In genomic region chr17:48118570-48118969, GRCm38 (mm10) we compare ENCODE assay signal across 28 mouse cellular contexts. TPM values are rescaled to one million over a fixed set of nuclear protein-coding genes. Genes with fewer than 3 reads are reported as not detected.
DNase-seq lines count a peak whose midpoint lies in the region; ATAC-seq and TF ChIP-seq lines count a peak whose summit lies in the region.
"Had no signal": no experiment of that assay in that cellular context is flagged by ENCODE, and none has a peak within 500 bp of the region (broad histone marks: within the 10 kb centered on the region; RNA-seq: fewer than 3 reads in every experiment).

No protein-coding gene starts in this region.

- no peak overlapping the region for H3K27ac ChIP-seq in midbrain, embryonic 11.5 days (ENCODE audit: low read depth, low read length)
- no peak overlapping the region for H3K27ac ChIP-seq in midbrain, postnatal 0 days (ENCODE audit: low read depth, low read length)
- H3K27ac ChIP-seq in MEL (ENCODE audit: control insufficient read depth, low read depth, low read length) = no peak overlapping the region
- H3K27ac ChIP-seq: forebrain, embryonic 10.5 days; gastrocnemius, adult 2 months; hindbrain, embryonic 13.5 days; liver, embryonic 14.5 days; macrophage; midbrain, embryonic 12.5 days; neural tube, embryonic 12.5 days had no signal

- H3K27me3 ChIP-seq in midbrain, embryonic 11.5 days (ENCODE audit: control insufficient read depth, insufficient read depth, low read length) = no peaks in the 10 kb centered on the region
- H3K27me3 ChIP-seq in midbrain, postnatal 0 days (ENCODE audit: insufficient read depth, low read length) = no peaks in the 10 kb centered on the region
- H3K27me3 ChIP-seq in MEL (ENCODE audit: control insufficient read depth in 1 of 2, insufficient read depth in 2 of 2, low read length in 2 of 2) = no peaks in the 10 kb centered on the region
- no peaks in the 10 kb centered on the region for H3K27me3 ChIP-seq in splenic B cell, adult 2 months (ENCODE audit: control insufficient read depth, insufficient read depth, low read length, poor library complexity, severe bottlenecking)
- H3K27me3 ChIP-seq: heart, embryonic 12.5 days; hindbrain, embryonic 13.5 days; midbrain, embryonic 12.5 days; neural tube, embryonic 12.5 days had no signal

- H3K36me3 ChIP-seq in midbrain, embryonic 11.5 days (ENCODE audit: control insufficient read depth, insufficient read depth, low read length) = no peaks in the 10 kb centered on the region
- no peaks in the 10 kb centered on the region for H3K36me3 ChIP-seq in midbrain, postnatal 0 days (ENCODE audit: insufficient read depth, low read length)
- H3K36me3 ChIP-seq in MEL (ENCODE audit: control insufficient read depth in 1 of 2, insufficient read depth in 2 of 2, low read length in 2 of 2) = no peaks in the 10 kb centered on the region
- H3K36me3 ChIP-seq in splenic B cell, adult 2 months (ENCODE audit: control insufficient read depth, insufficient read depth, low read length, poor library complexity, severe bottlenecking) = no peaks in the 10 kb centered on the region
- H3K36me3 ChIP-seq: forebrain, embryonic 10.5 days; heart, embryonic 12.5 days; hindbrain, embryonic 13.5 days; midbrain, embryonic 12.5 days; neural tube, embryonic 12.5 days had no signal

- H3K9ac ChIP-seq in midbrain, embryonic 11.5 days (ENCODE audit: low read length) = no peak overlapping the region
- H3K9ac ChIP-seq in midbrain, postnatal 0 days (replicated peaks; ENCODE audit: low read length, poor library complexity, severe bottlenecking) = no peak overlapping the region
- H3K9ac ChIP-seq in MEL (ENCODE audit: control insufficient read depth, low read depth, low read length, poor library complexity, severe bottlenecking) = no peak overlapping the region
- H3K9ac ChIP-seq: heart, embryonic 12.5 days; hindbrain, embryonic 13.5 days; liver, embryonic 14.5 days; midbrain, embryonic 12.5 days; neural tube, embryonic 12.5 days had no signal

- no peaks in the 10 kb centered on the region for H3K79me2 ChIP-seq in MEL (ENCODE audit: control insufficient read depth, insufficient read depth, low read length, poor library complexity)

- 60% methylated on average over 1 of the region's 1 CpGs for WGBS in midbrain, embryonic 11.5 days
- WGBS in midbrain, postnatal 0 days = 71% methylated on average over 1 of the region's 1 CpGs

- peak; percentile 44 for DNase-seq in midbrain, embryonic 11.5 days (ENCODE audit: low spot score, missing footprints)
- DNase-seq in midbrain, postnatal 0 days (ENCODE audit: low spot score) = no peak
- DNase-seq in MEL (ENCODE audit: low read depth, low spot score) = peak; percentile 53
- DNase-seq in splenic B cell, adult 2 months (ENCODE audit: low read depth, low spot score) = peak; percentile 78
- no peak for DNase-seq in heart, postnatal 4 days
- DNase-seq: adrenal gland, postnatal 25 days; cerebellum, adult 11-12 months; cerebellum, postnatal 10 days; gastrocnemius, adult 2 months; heart, postnatal 10 days; kidney, adult 11 months; kidney, postnatal 4 days; retina, postnatal 1 day had no signal

- H3K4me2 ChIP-seq in midbrain, embryonic 11.5 days = no peak overlapping the region
- H3K4me2 ChIP-seq in midbrain, postnatal 0 days (ENCODE audit: low read depth, low read length, poor library complexity, severe bottlenecking) = no peak overlapping the region
- H3K4me2 ChIP-seq: heart, embryonic 12.5 days; hindbrain, embryonic 13.5 days; midbrain, embryonic 12.5 days; neural tube, embryonic 12.5 days had no signal

- no peak overlapping the region for H3K4me3 ChIP-seq in midbrain, embryonic 11.5 days (ENCODE audit: low read depth, low read length)
- no peak overlapping the region for H3K4me3 ChIP-seq in midbrain, postnatal 0 days (ENCODE audit: low read depth, low read length)
- no peak overlapping the region for H3K4me3 ChIP-seq in MEL (ENCODE audit: control insufficient read depth in 1 of 2, insufficient read depth in 1 of 2, low read depth in 2 of 2, low read length in 2 of 2)
- H3K4me3 ChIP-seq: forebrain, embryonic 10.5 days; gastrocnemius, adult 2 months; heart, embryonic 12.5 days; hindbrain, embryonic 13.5 days; midbrain, embryonic 12.5 days; neural tube, embryonic 12.5 days had no signal

- TF ChIP-seq CTCF in midbrain, postnatal 0 days (IDR thresholded peaks at IDR 0.05) = no peak
- no peak for TF ChIP-seq CTCF in MEL (IDR thresholded peaks at IDR 0.05 in 2 of 3, conservative IDR thresholded peaks at IDR 0.05 in 1 of 3; ENCODE audit: control insufficient read depth in 1 of 3, insufficient read depth in 1 of 3, low read depth in 2 of 3, low read length in 3 of 3, poor library complexity in 1 of 3, severe bottlenecking in 1 of 3)

- ATAC-seq in midbrain, embryonic 11.5 days (ENCODE audit: low FRiP score) = no peak
- ATAC-seq in midbrain, postnatal 0 days (ENCODE audit: low FRiP score) = no peak
- peak; percentile 97 for ATAC-seq in granulocyte monocyte progenitor cell, adult 5-6 weeks (replicated peaks; ENCODE audit: poor library complexity, severe bottlenecking)
- no peak for ATAC-seq in frontal cortex, adult (ENCODE audit: low TSS enrichment)

- TF ChIP-seq RAD21 in MEL (IDR thresholded peaks at IDR 0.05; ENCODE audit: low read depth, low read length) = no peak

- peaks cover 2% of the 10 kb centered on the region; the same call in 1 of the 2 replicates for H3K9me3 ChIP-seq in midbrain, embryonic 11.5 days (ENCODE audit: control insufficient read depth, low read length)
- H3K9me3 ChIP-seq in midbrain, postnatal 0 days (ENCODE audit: low read length) = no peaks in the 10 kb centered on the region
- H3K9me3 ChIP-seq in MEL (replicated peaks; ENCODE audit: insufficient read depth, low read length) = no peaks in the 10 kb centered on the region

- TF ChIP-seq EP300 in MEL (IDR thresholded peaks at IDR 0.05; ENCODE audit: low read depth in 1 of 2, low read length in 2 of 2) = 0 out of 4 replicates have a peak, but pooled peaks of 1 of the 2 experiments have one; percentile 6

- no peak for TF ChIP-seq POLR2A in MEL (IDR thresholded peaks at IDR 0.05; ENCODE audit: control insufficient read depth in 1 of 2, insufficient read depth in 1 of 2, low read depth in 1 of 2, low read length in 2 of 2, poor library complexity in 1 of 2)

- H3K4me1 ChIP-seq in midbrain, embryonic 11.5 days (ENCODE audit: control insufficient read depth, insufficient read depth, low read length) = no peaks in the 10 kb centered on the region; the same call in 1 of the 2 replicates
- no peaks in the 10 kb centered on the region for H3K4me1 ChIP-seq in midbrain, postnatal 0 days (ENCODE audit: insufficient read depth, low read length)
- H3K4me1 ChIP-seq in MEL (ENCODE audit: control insufficient read depth in 1 of 2, insufficient read depth in 2 of 2, low read length in 2 of 2) = peaks cover 0 to 10% of the 10 kb centered on the region in 2 experiments; a peak in 3 of 4 replicates
- H3K4me1 ChIP-seq: forebrain, embryonic 10.5 days; heart, embryonic 12.5 days; hindbrain, embryonic 13.5 days; midbrain, embryonic 12.5 days; neural tube, embryonic 12.5 days had no signal

TF ChIP-seq in MEL, 35 proteins besides CTCF, POLR2A, EP300 and RAD21 (continues in another document):
- TF ChIP-seq CHD1 (IDR thresholded peaks at IDR 0.05; ENCODE audit: low read depth, low read length) (no peak), NRF1 (IDR thresholded peaks at IDR 0.05; ENCODE audit: insufficient read depth, low read depth, low read length, poor library complexity, severe bottlenecking) (no peak), ELF1 (IDR thresholded peaks at IDR 0.05; ENCODE audit: low read depth, low read length) (no peak), E2F4 (IDR thresholded peaks at IDR 0.05; ENCODE audit: borderline replicate concordance, low read depth, low read length) (no peak), USF2 (IDR thresholded peaks at IDR 0.05; ENCODE audit: borderline replicate concordance in 1 of 2, insufficient read depth in 1 of 2, low read depth in 1 of 2, low read length in 2 of 2) (no peak), GATA1 (IDR thresholded peaks at IDR 0.05; ENCODE audit: low read depth, low read length) (no peak), ZNF384 (IDR thresholded peaks at IDR 0.05; ENCODE audit: low read depth, low read length) (peak; percentile 78), TAL1 (IDR thresholded peaks at IDR 0.05; ENCODE audit: low read length) (peak; percentile 60), SIN3A (IDR thresholded peaks at IDR 0.05; ENCODE audit: low read length) (no peak), SMC3 (IDR thresholded peaks at IDR 0.05; ENCODE audit: low read depth, low read length) (no peak)

RNA-seq across cellular contexts. Expression of gene 9830107B12Rik, which starts 27.5 kb away (rescaled TPM):
- polyA plus RNA-seq in midbrain, embryonic 11.5 days (2014; fragmentation: Nextera tagmentation; extraction: Ambion mirVana) = not detected in 2 replicates
- total RNA-seq in midbrain, postnatal 0 days (2014; rRNA removed) = not detected in 2 replicates
- not detected in 2 replicates for polyA plus RNA-seq in midbrain, postnatal 0 days (2015; fragmentation: Nextera tagmentation; extraction: Ambion mirVana)
- not detected in 2 replicates for total RNA-seq in MEL (2012; rRNA removed)
- polyA plus RNA-seq in MEL (2012; ENCODE audit: insufficient read depth in 1 of 2, insufficient read length in 2 of 2, low read depth in 1 of 2, low replicate concordance in 2 of 2, missing spikeins in 1 of 2) = not detected
- 0.75 TPM in 1 of 2 replicates, not detected in the other for total RNA-seq in granulocyte monocyte progenitor cell, adult 5-6 weeks (2014; fragmentation: Nextera tagmentation)
- total RNA-seq in granulocyte monocyte progenitor cell, adult 5-6 weeks (2017) = 0.88 and 1.3 TPM in 2 replicates
- not detected for total RNA-seq in heart, postnatal 4 days (2021)
- total RNA-seq: adrenal gland, postnatal 25 days; heart, postnatal 10 days; left cerebral cortex, postnatal 25 days had no signal
- polyA plus RNA-seq: embryonic facial prominence, embryonic 11.5 days; forebrain, embryonic 10.5 days; heart, embryonic 12.5 days; hindbrain, embryonic 13.5 days; kidney, embryonic 16.5 days; limb, embryonic 14.5 days; lung, embryonic 16.5 days; neural tube, embryonic 12.5 days had no signal

RNA-seq across cellular contexts. Expression of gene 1700067P10Rik, which starts 29.5 kb away (rescaled TPM):
- polyA plus RNA-seq in midbrain, embryonic 11.5 days (2014; fragmentation: Nextera tagmentation; extraction: Ambion mirVana) = not detected in 2 replicates
- total RNA-seq in midbrain, postnatal 0 days (2014; rRNA removed) = not detected in 2 replicates
- polyA plus RNA-seq in midbrain, postnatal 0 days (2015; fragmentation: Nextera tagmentation; extraction: Ambion mirVana) = not detected in 2 replicates
- not detected in 2 replicates for total RNA-seq in MEL (2012; rRNA removed)
- polyA plus RNA-seq in MEL (2012; ENCODE audit: insufficient read depth in 1 of 2, insufficient read length in 2 of 2, low read depth in 1 of 2, low replicate concordance in 2 of 2, missing spikeins in 1 of 2) = not detected
- not detected in 2 replicates for total RNA-seq in granulocyte monocyte progenitor cell, adult 5-6 weeks (2014; fragmentation: Nextera tagmentation)
- not detected in 2 replicates for total RNA-seq in granulocyte monocyte progenitor cell, adult 5-6 weeks (2017)
- total RNA-seq in heart, postnatal 4 days (2021) = not detected
- total RNA-seq: adrenal gland, postnatal 25 days; gastrocnemius, adult 2 months; gastrocnemius, postnatal 4 days; heart, postnatal 10 days; left cerebral cortex, postnatal 25 days had no signal
- polyA plus RNA-seq: embryonic facial prominence, embryonic 11.5 days; forebrain, embryonic 10.5 days; heart, embryonic 12.5 days; kidney, embryonic 16.5 days; liver, embryonic 14.5 days; lung, embryonic 16.5 days; macrophage; midbrain, embryonic 12.5 days; neural tube, embryonic 12.5 days had no signal

RNA-seq across cellular contexts. Expression of gene A530064D06Rik, which starts 48.5 kb away (rescaled TPM):
- polyA plus RNA-seq in midbrain, embryonic 11.5 days (2014; fragmentation: Nextera tagmentation; extraction: Ambion mirVana) = not detected in 2 replicates
- not detected in 2 replicates for total RNA-seq in midbrain, postnatal 0 days (2014; rRNA removed)
- polyA plus RNA-seq in midbrain, postnatal 0 days (2015; fragmentation: Nextera tagmentation; extraction: Ambion mirVana) = not detected in 2 replicates
- not detected in 2 replicates for total RNA-seq in MEL (2012; rRNA removed)
- polyA plus RNA-seq in MEL (2012; ENCODE audit: insufficient read depth in 1 of 2, insufficient read length in 2 of 2, low read depth in 1 of 2, low replicate concordance in 2 of 2, missing spikeins in 1 of 2) = not detected
- total RNA-seq in granulocyte monocyte progenitor cell, adult 5-6 weeks (2014; fragmentation: Nextera tagmentation) = 1.2 TPM in 1 of 2 replicates, not detected in the other
- 0.30 and 1.2 TPM in 2 replicates for total RNA-seq in granulocyte monocyte progenitor cell, adult 5-6 weeks (2017)
- not detected for total RNA-seq in heart, postnatal 4 days (2021)
- total RNA-seq: adrenal gland, postnatal 25 days; gastrocnemius, adult 2 months; heart, postnatal 10 days; left cerebral cortex, postnatal 25 days had no signal
- polyA plus RNA-seq: embryonic facial prominence, embryonic 11.5 days; forebrain, embryonic 10.5 days; heart, embryonic 12.5 days; hindbrain, embryonic 13.5 days; lung, embryonic 16.5 days; midbrain, embryonic 12.5 days; neural tube, embryonic 12.5 days had no signal

Comparison
In these comparisons a context has a peak if more than half of its experiments do, and no peak if none do; other contexts are left out.
1. DNase-seq: peak in midbrain, embryonic 11.5 days (single experiment), MEL (single experiment) and splenic B cell, adult 2 months (single experiment); none in midbrain, postnatal 0 days (single experiment) and heart, postnatal 4 days (single experiment).